Mouse (Mus musculus): ENCODE results near the gene Nup98.
A peak's percentile ranks its signal among the peaks of the same experiment; 100 is the strongest.

Gene Nup98

GRCm38 (mm10) chr7:102113151-102113729, 96.7 kb downstream of the Nup98 start:
- no peak for DNase-seq

DNA sequence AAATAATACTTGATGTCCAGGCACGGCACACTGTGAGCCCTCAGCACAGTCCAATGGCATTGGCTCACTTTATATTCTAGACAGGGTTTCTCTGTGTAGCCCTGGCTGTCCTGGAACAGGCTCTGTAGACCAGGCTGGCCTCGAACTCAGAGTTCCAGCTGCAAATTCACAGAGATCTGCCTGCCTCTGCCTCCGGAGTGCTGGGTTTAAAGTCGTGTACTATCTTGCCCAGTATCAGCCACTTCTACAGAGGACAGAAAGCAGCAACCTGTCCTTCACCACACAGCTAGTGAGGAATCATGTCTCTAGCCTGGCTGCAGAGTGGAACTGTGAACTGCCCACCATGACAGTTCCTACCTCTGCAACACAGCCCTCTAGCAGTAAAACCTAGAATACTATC, 100.2 kb downstream of the Nup98 start:
- no peak for DNase-seq

GRCm38 (mm10) chr7:102109171-102109570, 100.8 kb downstream of the Nup98 start, which contains the start of gene Art5:
Gene Art5, minus strand, starts transcription at chr7:102109489.
- DNase-seq, result no peak

- no peak for DNase-seq
Observed at GRCm38 (mm10) chr7:102108206-102108605, 101.8 kb downstream of the Nup98 start.

GRCm38 (mm10) chr7:102106700-102107141, 103.3 kb downstream of the Nup98 start:
- DNase-seq, result no peak

DNA sequence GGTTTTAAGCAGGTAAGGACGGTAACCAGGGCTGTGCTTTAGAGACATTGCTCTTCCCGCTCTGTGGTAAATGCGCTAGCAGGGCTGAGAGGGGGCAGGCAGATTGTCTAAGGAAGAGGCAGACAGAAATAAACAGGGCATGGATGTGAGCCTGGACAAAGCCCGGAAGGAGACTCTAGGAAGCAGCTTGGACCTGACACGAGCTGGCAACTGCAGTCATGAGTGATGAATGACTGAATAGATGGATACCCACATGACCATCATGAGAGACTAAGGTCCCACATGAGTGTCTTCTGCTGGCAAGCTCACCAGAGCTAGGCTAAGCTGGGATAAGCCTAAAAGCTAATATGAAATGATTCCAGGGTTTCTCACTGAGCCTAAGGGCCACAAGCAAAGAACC, 105.8 kb downstream of the Nup98 start:
- no peak for DNase-seq

- no peak for DNase-seq
Observed at GRCm38 (mm10) chr7:102103555-102103954, 106.4 kb downstream of the Nup98 start.

DNA sequence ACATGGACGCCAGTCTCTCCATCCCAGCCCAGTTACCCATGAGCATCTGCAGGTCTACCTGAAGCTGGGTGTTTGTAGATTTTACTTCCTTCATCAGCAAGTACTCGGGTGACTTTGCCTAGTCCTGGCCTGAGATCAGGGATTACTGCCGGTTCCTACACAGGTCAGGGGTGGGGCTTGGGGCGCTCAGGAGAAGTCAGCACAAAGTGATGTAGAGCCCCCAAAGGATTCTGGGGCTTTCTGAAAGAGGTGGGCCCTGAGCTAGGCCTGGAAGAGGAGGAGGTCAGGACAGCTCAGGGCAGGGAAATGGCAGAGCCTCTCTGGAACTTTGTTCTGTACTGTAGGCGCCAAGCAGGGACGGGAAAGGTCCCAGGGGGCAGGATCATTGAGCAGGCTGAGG, 107.3 kb downstream of the Nup98 start:
- no peak for DNase-seq

GRCm38 (mm10) chr7:102102241-102102640, 107.7 kb downstream of the Nup98 start:
- DNase-seq, result no peak

DNA sequence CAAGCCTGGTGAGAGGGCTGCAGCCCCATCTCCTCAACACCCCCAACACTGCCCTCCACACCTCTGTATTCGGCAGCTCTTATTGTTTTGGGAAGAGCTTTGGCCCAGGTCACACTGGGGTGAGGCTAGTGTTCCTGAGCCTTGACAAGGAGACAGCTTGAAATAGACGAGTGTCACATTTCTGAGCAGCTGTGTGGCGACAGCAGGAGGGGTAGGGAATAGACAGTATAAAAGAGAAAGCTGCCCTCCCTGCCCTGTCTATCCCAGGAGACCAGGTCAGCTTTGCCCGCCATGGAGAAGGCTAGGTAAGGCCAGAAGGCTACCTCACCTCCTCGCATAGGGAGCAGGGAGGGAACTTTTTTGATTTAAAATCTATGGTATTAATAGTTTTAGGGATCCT, 108.5 kb downstream of the Nup98 start, which contains the start of gene Art1:
Gene Art1 (plus strand): TSS at position 257 of the 400 bp plus-strand sequence.
- no peak for DNase-seq

GRCm38 (mm10) chr7:102100868-102101267, 109.1 kb downstream of the Nup98 start:
- DNase-seq, result no peak

DNA sequence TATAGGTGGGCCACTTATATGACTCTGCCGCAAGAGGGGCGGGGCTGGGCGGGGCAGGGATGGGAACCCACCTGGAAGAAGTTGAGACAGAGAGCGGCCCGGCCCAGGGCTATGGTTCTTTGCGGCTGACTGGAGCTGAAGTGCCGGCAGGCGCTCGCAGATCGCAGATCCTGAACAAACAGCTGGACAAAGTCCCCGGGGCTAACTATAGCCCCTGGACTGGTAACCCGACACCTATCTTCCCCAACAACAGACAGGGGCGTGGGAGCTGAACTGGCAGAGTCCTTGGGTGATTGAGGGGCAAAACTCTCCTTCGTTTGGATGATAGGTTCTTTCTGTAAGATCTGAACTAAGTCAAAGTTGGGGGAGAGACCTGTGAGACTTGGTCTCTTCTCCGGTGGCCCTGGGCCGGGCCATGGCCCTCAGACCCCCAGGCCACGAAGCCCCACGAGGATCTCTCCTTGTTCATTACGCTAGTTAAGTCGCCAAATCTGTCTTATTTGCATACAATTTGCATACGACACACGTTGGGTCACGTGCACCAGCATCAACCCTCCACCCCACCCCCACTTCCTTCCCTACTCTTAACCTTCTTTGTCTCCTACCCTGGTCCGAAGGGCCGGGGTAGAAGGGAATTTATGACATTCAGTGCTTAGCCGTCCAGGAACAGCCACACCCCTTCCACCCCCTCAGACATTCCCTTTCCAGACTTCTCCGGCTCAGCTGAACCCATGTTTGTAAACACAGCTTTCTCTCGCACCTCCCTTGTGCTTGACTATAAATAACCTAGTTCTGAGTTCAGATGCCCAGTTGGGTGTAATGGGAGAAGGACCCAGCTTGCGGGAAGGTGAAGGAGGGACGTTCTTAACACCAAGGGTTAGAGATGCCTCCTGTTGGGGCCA, 110.0 kb downstream of the Nup98 start:
- DNase-seq, result no peak

- DNase-seq, result peak; percentile 32
Observed at GRCm38 (mm10) chr7:102087336-102087735, 122.6 kb downstream of the Nup98 start.

GRCm38 (mm10) chr7:102084041-102084696, 125.8 kb downstream of the Nup98 start:
- DNase-seq, result no peak

GRCm38 (mm10) chr7:102082816-102083215, 127.2 kb downstream of the Nup98 start, which contains the start of gene Trpc2:
Gene Trpc2, plus strand, starts transcription at chr7:102083116.
- DNase-seq, result no peak

- no peak for DNase-seq
Observed at GRCm38 (mm10) chr7:102081784-102082183, 128.2 kb downstream of the Nup98 start.

GRCm38 (mm10) chr7:102080311-102080710, 129.7 kb downstream of the Nup98 start:
- no peak for DNase-seq

GRCm38 (mm10) chr7:102078517-102078916, 131.5 kb downstream of the Nup98 start:
- DNase-seq, result no peak

- DNase-seq, result no peak
Observed at GRCm38 (mm10) chr7:102076714-102077296, 133.2 kb downstream of the Nup98 start.
